Mouse (Mus musculus) G1E (cell line): ENCODE results near the gene Me3. TPM values are rescaled to one million over a fixed set of nuclear protein-coding genes. Genes with fewer than 3 reads are reported as not detected.

Experiments
- ATAC-seq: 2 replicates; pipeline ENCODE4 v1.8.0; 2016; ENCODE audit warnings: mild to moderate bottlenecking; ENCODE audit not compliant: insufficient number of reproducible peaks, poor library complexity, low FRiP score, severe bottlenecking; ENCODE audit errors: extremely low read depth
- DNase-seq: peaks from one replicate; pipeline ENCODE4 v3.0.0; 2012; ENCODE audit warnings: low spot score
- H3K27me3 ChIP-seq: 2 replicates; pipeline ENCODE4 v1.6.1; 2012; ENCODE audit warnings: mild to moderate bottlenecking, low read length, inconsistent platforms; ENCODE audit not compliant: insufficient read depth
- H3K36me3 ChIP-seq: replicated peaks from 2 replicates; pipeline ENCODE3; 2012; ENCODE audit warnings: mild to moderate bottlenecking, inconsistent platforms
- H3K4me1 ChIP-seq: 2 replicates; pipeline ENCODE4 v1.6.1; 2012; ENCODE audit warnings: low read depth, low read length, inconsistent platforms, mixed read lengths; ENCODE audit not compliant: insufficient read depth
- H3K4me3 ChIP-seq: 2 replicates; pipeline ENCODE4 v1.5.1; 2012; ENCODE audit warnings: low read depth, mild to moderate bottlenecking, inconsistent platforms, low read length, moderate library complexity, mixed read lengths
- H3K9me3 ChIP-seq: replicated peaks from 2 replicates; pipeline ENCODE4 v1.6.1; 2012; ENCODE audit warnings: inconsistent platforms
- CTCF ChIP-seq: IDR thresholded peaks from 2 replicates; pipeline ENCODE4 v1.5.1; 2012; ENCODE audit warnings: low read depth, low read length, inconsistent platforms, mixed read lengths
- GATA1 ChIP-seq: IDR thresholded peaks from 2 replicates; pipeline ENCODE4 v1.6.1; 2012; ENCODE audit warnings: borderline replicate concordance, low read length, inconsistent platforms, mixed read lengths
- GATA2 ChIP-seq: IDR thresholded peaks from 2 replicates; pipeline ENCODE4 v1.6.1; 2012; ENCODE audit warnings: low read depth, low read length, inconsistent platforms, borderline replicate concordance
- POLR2AphosphoS5 ChIP-seq: IDR thresholded peaks from 2 replicates; pipeline ENCODE4 v1.6.1; 2012; ENCODE audit warnings: low read depth, low read length, inconsistent platforms; ENCODE audit not compliant: insufficient replicate concordance
- TAL1 ChIP-seq: conservative IDR thresholded peaks from 2 replicates; pipeline ENCODE4 v1.6.1; 2012; ENCODE audit warnings: low read depth, low read length, inconsistent platforms, mixed read lengths
- polyA plus RNA-seq: library from polyadenylated mRNA; stranded (reverse); fragments of >175 nt; gene quantifications from 2 replicates; pipeline ENCODE4 v1.2.3, GENCODE M21; 2012
- total RNA-seq, 2 experiments: library from RNA; stranded (forward) in 1 of 2; stranded (reverse) in 1 of 2; fragments of 200-1000 nt in 1 of 2; fragments of >200 nt in 1 of 2; fragmentation: Nextera tagmentation in 1 of 2; gene quantifications; 2 replicates each; pipeline ENCODE4 v1.2.3; 2014 to 2017

The Me3 gene
- total and polyA plus RNA-seq, 3 experiments, result 0.33 TPM; not detected in 2

DNA sequence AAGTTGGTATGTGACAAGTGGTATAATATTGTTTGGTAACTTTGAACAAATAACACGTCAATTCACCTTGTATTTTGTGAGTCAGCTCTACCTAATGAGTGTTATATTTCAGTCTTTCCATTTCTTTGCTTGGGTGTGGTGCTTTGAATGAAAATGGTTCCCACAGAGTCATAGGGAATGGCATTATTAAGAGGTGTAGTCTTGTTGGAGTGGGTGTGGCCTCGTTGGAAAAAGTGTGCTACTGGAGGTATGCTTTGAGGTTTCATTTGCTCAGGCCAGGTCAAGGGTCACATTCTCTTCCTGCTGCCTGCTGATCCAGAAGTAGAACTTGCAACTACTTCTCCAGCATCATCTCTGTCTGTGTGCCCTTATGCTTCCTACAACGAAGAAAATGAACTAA, 84.0 kb downstream of the Me3 start:
- no peaks in the 10 kb centered on the region for H3K36me3 ChIP-seq
- TF ChIP-seq CTCF, result no peak
- no peak for TF ChIP-seq POLR2AphosphoS5
- no peaks in the 10 kb centered on the region for H3K4me1 ChIP-seq
- H3K4me3 ChIP-seq, result no peak overlapping the region
- no peaks in the 10 kb centered on the region for H3K27me3 ChIP-seq
- DNase-seq (no peak), ATAC-seq (no peak)
- no peaks in the 10 kb centered on the region for H3K9me3 ChIP-seq

DNA sequence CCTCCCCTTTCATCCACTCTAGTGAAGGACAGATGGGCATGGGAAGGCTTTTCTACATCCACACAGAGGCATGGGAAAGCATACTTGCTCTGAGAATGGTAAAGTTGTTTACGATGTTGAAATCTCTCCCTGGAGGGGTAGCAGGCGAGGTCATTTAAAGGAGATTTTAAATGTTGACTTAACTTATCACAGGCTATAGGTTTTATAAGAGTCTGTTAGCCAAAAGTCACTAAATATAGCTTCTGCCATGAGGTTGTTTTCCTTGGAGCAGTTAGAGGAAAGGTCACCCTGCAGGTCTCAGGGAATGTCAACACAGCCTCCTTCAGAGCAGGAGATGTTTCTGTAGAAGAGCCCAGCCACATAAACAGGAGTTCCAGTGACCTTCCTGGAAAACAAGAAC, 85.3 kb downstream of the Me3 start:
- no peaks in the 10 kb centered on the region for H3K27me3 ChIP-seq
- DNase-seq (no peak), ATAC-seq (no peak)
- no peak overlapping the region for H3K4me3 ChIP-seq
- no peaks in the 10 kb centered on the region for H3K4me1 ChIP-seq
- H3K9me3 ChIP-seq, result no peaks in the 10 kb centered on the region
- no peaks in the 10 kb centered on the region for H3K36me3 ChIP-seq
- TF ChIP-seq TAL1 (no peak), POLR2AphosphoS5 (no peak), GATA1 (no peak), GATA2 (no peak), CTCF (no peak)

DNA sequence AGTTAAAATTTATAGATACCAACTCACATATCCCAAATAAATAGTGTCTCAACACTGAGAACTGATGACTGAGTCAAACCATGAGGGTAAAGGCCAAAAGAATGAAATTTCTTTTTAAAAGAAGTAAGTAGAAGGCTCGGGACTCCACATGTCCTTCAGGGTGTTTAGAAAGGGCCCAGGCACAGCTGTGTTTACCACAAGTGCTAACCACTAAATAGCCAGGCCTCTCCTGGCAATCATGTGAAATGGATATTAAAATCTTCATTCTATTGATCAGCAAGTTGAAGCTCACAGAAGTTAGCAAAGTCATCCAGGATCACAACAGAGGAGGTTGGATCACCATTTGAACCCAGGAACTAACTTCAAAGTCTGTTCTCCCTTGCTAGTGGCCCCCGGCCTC, 86.1 kb downstream of the Me3 start:
- TF ChIP-seq GATA2, result no peak
- Histone ChIP-seq H3K4me3 (no peak overlapping the region), H3K27me3 (no peaks in the 10 kb centered on the region)

DNA sequence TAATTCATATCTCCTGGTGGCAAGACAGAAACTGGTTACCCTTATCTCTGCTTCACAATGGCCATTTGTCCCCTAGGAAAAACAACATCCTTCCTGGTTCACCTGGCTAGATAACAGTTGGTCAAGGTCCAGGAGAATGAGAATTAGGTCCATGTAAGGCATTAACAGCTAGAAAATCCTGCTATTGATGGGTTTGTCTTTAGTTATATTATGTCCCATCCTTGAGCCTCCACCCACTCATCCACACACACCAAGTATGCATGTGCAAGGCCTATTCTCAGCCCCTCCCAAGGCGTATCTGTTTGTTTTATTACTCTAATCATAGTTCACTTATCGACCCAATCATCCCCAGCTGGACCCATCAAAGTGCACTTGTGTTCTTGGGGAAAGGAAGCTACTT, 88.1 kb downstream of the Me3 start:
- Histone ChIP-seq H3K4me3 (no peak overlapping the region), H3K4me1 (no peaks in the 10 kb centered on the region), H3K36me3 (no peaks in the 10 kb centered on the region), H3K27me3 (no peaks in the 10 kb centered on the region), H3K9me3 (no peaks in the 10 kb centered on the region)
- ATAC-seq (no peak), DNase-seq (no peak)
- TF ChIP-seq TAL1, result no peak
- no peak for TF ChIP-seq CTCF
- TF ChIP-seq GATA2, result no peak
- TF ChIP-seq GATA1, result no peak
- TF ChIP-seq POLR2AphosphoS5, result no peak

More for the DNA sequence above, 86.1 kb downstream of the Me3 start:
- ATAC-seq (no peak), DNase-seq (no peak)
- Histone ChIP-seq H3K4me1 (no peaks in the 10 kb centered on the region), H3K9me3 (no peaks in the 10 kb centered on the region), H3K36me3 (no peaks in the 10 kb centered on the region)

DNA sequence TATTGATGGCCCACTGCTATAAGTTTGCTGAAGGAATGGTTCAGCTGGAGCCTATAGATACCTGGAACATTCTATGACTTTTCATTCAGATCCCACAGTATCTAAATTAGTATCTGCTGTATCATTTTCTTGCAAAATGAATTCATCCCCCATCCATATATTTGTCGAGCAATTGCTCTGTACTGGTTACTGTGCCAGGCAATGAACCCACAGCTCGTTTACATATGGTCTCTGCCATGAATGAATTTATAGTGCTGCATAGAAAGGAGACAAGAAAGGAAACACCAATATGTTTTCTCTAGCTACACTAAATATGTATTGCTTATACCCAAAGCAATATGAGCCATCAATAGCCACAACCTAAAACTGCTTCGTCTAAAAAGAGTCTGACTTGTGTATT, 94.5 kb downstream of the Me3 start:
- DNase-seq (no peak), ATAC-seq (no peak)
- no peak overlapping the region for H3K4me3 ChIP-seq
- no peak for TF ChIP-seq TAL1
- no peak for TF ChIP-seq CTCF
- no peak for TF ChIP-seq POLR2AphosphoS5
- H3K27me3 ChIP-seq, result no peaks in the 10 kb centered on the region
- no peaks in the 10 kb centered on the region for H3K4me1 ChIP-seq
- no peaks in the 10 kb centered on the region for H3K36me3 ChIP-seq
- H3K9me3 ChIP-seq, result no peaks in the 10 kb centered on the region

DNA sequence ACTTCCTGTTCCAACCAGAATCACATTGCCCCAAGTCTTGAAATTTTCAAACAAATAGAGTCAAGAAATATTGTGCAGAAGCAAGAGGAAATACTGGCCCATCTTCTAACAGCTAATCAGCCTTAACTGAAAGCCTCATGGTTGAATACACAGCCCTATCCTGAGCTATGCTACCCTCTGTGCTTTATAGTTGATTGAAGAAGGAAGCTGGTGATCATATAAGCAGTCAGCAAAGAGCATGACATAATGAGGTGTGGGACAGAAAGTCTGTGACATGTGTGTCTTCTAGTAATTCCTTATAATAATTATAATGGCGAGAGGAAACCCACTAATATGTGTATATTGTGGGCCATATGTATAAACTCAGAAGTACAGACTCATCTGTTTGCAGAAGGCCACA, 95.4 kb downstream of the Me3 start:
- TF ChIP-seq POLR2AphosphoS5 (no peak), GATA2 (no peak), CTCF (no peak), TAL1 (no peak), GATA1 (no peak)
- Histone ChIP-seq H3K9me3 (no peaks in the 10 kb centered on the region), H3K4me1 (no peaks in the 10 kb centered on the region), H3K27me3 (no peaks in the 10 kb centered on the region), H3K36me3 (no peaks in the 10 kb centered on the region), H3K4me3 (no peak overlapping the region)
- DNase-seq (no peak), ATAC-seq (no peak)

DNA sequence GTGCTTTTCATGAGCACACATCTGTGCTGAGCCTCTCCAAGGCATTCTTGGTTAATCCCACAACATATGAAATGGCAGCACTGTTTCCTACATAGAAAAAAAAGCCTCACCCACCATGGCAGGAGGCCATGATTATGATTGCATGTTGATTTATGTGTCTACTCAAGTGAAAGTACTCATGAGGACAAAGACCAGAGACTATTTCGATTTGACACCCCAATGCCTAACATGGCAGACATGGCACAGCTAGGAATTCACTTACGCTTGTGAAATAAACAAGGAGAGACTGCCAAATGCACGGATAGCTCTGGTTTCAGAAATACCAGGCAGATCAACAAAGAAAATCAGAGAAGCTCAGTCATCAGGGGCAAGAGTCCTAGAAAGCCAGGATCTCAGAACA, 96.2 kb downstream of the Me3 start:
- no peak for DNase-seq
- H3K9me3 ChIP-seq, result no peaks in the 10 kb centered on the region
- TF ChIP-seq TAL1 (no peak), CTCF (no peak), GATA2 (no peak), GATA1 (no peak), POLR2AphosphoS5 (no peak)
- H3K4me3 ChIP-seq, result no peak overlapping the region
- H3K36me3 ChIP-seq, result no peaks in the 10 kb centered on the region
- ATAC-seq, result no peak
- H3K27me3 ChIP-seq, result no peaks in the 10 kb centered on the region
- H3K4me1 ChIP-seq, result no peaks in the 10 kb centered on the region
